Mouse (Mus musculus) neural tube, embryonic 15.5 days (tissue): ENCODE measurements around the gene Mbnl1. TPM values are rescaled to one million over a fixed set of nuclear protein-coding genes. Genes with fewer than 3 reads are reported as not detected.

Experiments
- ATAC-seq: fragments of 200-750 bp; cut with Nextera tagmentation; 2 replicates; pipeline ENCODE4 v1.8.0; 2017; ENCODE audit warnings: mild to moderate bottlenecking, moderate TSS enrichment, moderate library complexity; ENCODE audit not compliant: low FRiP score
- H3K27ac ChIP-seq: fragments of 300-500 bp; sonication (generic); replicated peaks from 2 replicates; pipeline ENCODE4 v1.5.1; 2015; ENCODE audit warnings: mild to moderate bottlenecking, inconsistent platforms
- H3K27me3 ChIP-seq: fragments of 300-500 bp; sonication (generic); replicated peaks from 2 replicates; pipeline ENCODE4 v1.6.1; 2015; ENCODE audit warnings: inconsistent platforms
- H3K36me3 ChIP-seq: fragments of 300-500 bp; sonication (generic); 2 replicates; pipeline ENCODE4 v1.6.1; 2015; ENCODE audit warnings: inconsistent platforms
- H3K4me1 ChIP-seq: fragments of 300-500 bp; sonication (generic); 2 replicates; pipeline ENCODE4 v1.6.1; 2015; ENCODE audit warnings: inconsistent platforms
- H3K4me2 ChIP-seq: fragments of 300-500 bp; sonication (generic); 2 replicates; pipeline ENCODE4 v1.6.1; 2015; ENCODE audit warnings: inconsistent platforms, mild to moderate bottlenecking, moderate library complexity
- H3K4me3 ChIP-seq: fragments of 300-500 bp; sonication (generic); replicated peaks from 2 replicates; pipeline ENCODE4 v1.5.1; 2015; ENCODE audit warnings: mild to moderate bottlenecking, inconsistent platforms
- H3K9ac ChIP-seq: fragments of 300-500 bp; sonication (generic); replicated peaks from 2 replicates; pipeline ENCODE4 v1.6.1; 2015; ENCODE audit warnings: mild to moderate bottlenecking, inconsistent platforms
- H3K9me3 ChIP-seq: fragments of 300-500 bp; sonication (generic); replicated peaks from 2 replicates; pipeline ENCODE4 v1.6.1; 2016; ENCODE audit warnings: inconsistent platforms
- WGBS: fragments of 180-500 bp; shearing (Covaris S2); methylation state at CpG from one replicate; pipeline ENCODE4 v1.1.7; 2015; ENCODE audit warnings: mixed read lengths; 5-methylcytosine and 5-hydroxymethylcytosine counted together
- polyA plus RNA-seq: library from polyadenylated mRNA; unstranded; fragments of >200 nt; fragmentation: Nextera tagmentation; extraction: Ambion mirVana; gene quantifications from 2 replicates; pipeline ENCODE4 v1.2.1, GENCODE M21; 2015

Gene Mbnl1
- polyA plus RNA-seq, 1 experiment from 2014 or later: 48.7 TPM

DNA sequence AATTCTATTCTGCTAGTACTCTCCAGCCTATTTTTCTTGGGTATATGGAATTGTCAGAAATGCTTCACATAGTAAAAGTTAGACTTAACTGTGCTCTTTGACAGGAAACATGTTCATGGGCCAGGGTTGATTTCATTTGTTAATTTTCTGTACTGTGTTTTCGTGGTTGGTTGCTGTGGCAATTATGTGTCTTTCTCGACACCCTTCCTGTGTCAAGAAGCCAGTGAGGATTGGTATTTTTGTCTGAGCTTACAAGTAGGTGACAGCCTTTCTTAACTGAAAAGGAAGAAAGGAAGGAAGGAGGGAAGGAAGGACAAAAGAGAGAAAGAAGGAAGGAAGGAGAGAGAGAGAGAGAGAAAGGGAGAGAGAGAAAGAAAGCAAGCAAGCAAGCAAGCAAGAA is 103.3 kb downstream of the Mbnl1 start:
- ATAC-seq: no peak
- Histone ChIP-seq H3K27me3 (no peaks in the 10 kb centered on the region), H3K27ac (no peak overlapping the region), H3K36me3 (no peaks in the 10 kb centered on the region), H3K9me3 (no peaks in the 10 kb centered on the region), H3K4me3 (no peak overlapping the region), H3K4me1 (peaks cover 25% of the 10 kb centered on the region), H3K4me2 (no peak overlapping the region), H3K9ac (no peak overlapping the region)
- WGBS: 52% methylated on average over 2 of the region's 2 CpGs

DNA sequence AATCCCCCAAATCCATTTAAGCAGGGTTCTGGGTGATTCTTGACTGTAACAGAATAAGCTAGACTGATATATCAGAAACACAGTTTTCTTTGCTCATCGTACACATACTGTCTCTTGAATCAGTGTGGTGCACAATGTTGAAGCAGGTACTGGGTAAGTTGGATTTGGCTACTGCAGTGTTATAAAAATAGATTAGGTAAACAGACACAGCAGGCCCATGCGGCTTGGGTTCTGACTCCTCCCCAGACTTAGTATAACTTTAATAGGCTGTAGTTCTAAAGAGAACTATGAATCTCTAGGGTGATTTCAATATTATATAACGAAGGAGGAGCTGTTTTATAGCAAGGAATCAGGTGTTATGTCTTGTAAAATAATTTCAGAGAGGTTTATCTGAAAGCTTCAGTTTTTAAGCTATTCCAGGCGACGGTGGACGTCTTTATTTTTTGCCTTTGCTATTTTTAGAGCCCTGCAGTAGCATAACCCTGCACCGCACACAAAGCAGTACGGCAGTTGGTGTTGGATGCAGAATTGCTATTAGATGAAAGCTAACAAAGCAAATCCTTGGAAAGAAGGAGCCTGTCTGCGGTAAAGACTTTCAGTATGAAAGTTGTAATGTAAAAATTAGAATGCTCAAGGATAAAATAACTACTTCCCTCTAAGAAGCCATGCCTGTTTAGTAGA is 103.9 kb downstream of the Mbnl1 start:
- Histone ChIP-seq H3K9me3 (no peaks in the 10 kb centered on the region), H3K4me2 (no peak overlapping the region), H3K9ac (no peak overlapping the region), H3K4me3 (no peak overlapping the region), H3K36me3 (no peaks in the 10 kb centered on the region), H3K27me3 (no peaks in the 10 kb centered on the region), H3K27ac (no peak overlapping the region), H3K4me1 (peaks cover 25% of the 10 kb centered on the region)
- no peak; the same call in 1 of the 2 replicates for ATAC-seq
- WGBS: 47% methylated on average over 9 of the region's 9 CpGs

DNA sequence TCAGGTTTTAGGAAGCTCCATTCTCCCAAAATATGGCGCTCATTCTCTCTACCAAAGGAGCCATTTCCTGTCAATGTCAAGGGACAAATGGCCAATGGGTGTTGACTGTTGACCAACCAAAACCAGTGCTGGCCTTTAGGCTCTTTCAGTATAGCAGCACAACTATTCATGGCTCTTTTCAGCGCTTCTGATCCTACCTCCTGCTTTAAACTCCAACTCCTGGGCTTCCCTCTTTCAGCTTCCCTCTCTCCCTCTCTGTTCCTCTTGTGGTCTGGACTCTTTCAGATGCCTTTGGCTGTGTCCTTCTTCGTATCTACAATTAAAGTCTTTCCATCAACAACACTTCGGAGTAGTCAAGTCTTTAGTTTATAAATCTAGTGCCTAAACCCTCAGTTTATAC is 107.2 kb downstream of the Mbnl1 start:
- no peaks in the 10 kb centered on the region for H3K9me3 ChIP-seq
- H3K4me1 ChIP-seq: peaks cover 34% of the 10 kb centered on the region
- H3K4me2 ChIP-seq: no peak overlapping the region
- no peaks in the 10 kb centered on the region for H3K27me3 ChIP-seq
- no peak for ATAC-seq
- H3K36me3 ChIP-seq: no peaks in the 10 kb centered on the region
- H3K9ac ChIP-seq: no peak overlapping the region
- H3K27ac ChIP-seq: no peak overlapping the region
- H3K4me3 ChIP-seq: no peak overlapping the region
- WGBS: 92% methylated on average over 4 of the region's 4 CpGs

DNA sequence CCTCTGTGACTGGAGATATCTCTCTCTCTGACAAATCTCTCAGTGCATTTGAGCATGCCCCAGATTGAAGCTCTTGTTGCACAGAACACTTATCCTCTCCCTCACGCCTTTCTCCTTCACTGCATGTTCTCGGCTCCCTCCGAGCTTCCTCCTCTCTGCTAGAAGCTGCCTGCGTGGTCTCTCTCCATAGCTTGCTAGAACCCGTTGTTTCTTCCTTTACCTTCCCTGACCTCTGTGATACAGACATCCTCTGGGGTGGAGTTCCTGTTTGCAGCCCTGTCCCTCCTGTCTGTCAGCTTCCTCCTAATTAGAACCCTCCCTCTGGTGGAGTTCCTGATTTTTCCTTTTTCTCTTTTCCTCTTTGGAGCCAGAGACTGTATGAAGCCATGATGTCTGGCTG is 108.1 kb downstream of the Mbnl1 start:
- H3K4me1 ChIP-seq: peaks cover 34% of the 10 kb centered on the region
- H3K4me3 ChIP-seq: no peak overlapping the region
- no peaks in the 10 kb centered on the region for H3K36me3 ChIP-seq
- no peak overlapping the region for H3K4me2 ChIP-seq
- no peaks in the 10 kb centered on the region for H3K9me3 ChIP-seq
- H3K27me3 ChIP-seq: no peaks in the 10 kb centered on the region
- H3K9ac ChIP-seq: no peak overlapping the region
- 39% methylated on average over 5 of the region's 5 CpGs for whole genome bisulfite sequencing
- ATAC-seq: no peak
- H3K27ac ChIP-seq: no peak overlapping the region

DNA sequence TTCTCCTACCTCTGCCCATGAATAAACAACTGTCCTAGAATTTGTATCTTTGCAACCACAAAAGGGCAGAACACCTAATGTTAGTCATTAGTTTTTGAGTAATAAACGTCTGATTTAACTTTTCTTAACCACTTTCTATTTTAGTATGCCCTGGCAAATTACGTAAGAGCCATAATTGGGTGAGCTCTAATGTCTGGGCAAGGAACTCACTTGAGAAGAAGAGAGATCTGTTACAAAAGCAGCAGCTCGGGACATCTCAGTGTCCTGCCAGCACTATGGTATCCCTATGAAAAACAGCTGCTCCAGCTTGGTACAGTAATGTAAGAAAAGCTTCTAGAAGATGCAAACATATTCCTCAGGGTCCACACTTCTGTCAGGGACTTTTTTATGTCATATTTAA is 109.5 kb downstream of the Mbnl1 start:
- Histone ChIP-seq H3K27ac (0 out of 2 replicates have a peak overlapping the region, but pooled peaks have one; percentile 23), H3K27me3 (no peaks in the 10 kb centered on the region), H3K4me1 (peaks cover 25% of the 10 kb centered on the region), H3K9ac (no peak overlapping the region), H3K36me3 (no peaks in the 10 kb centered on the region), H3K9me3 (no peaks in the 10 kb centered on the region), H3K4me2 (no peak overlapping the region), H3K4me3 (no peak overlapping the region)
- no peak for ATAC-seq
- 34% methylated on average over 3 of the region's 3 CpGs for WGBS

DNA sequence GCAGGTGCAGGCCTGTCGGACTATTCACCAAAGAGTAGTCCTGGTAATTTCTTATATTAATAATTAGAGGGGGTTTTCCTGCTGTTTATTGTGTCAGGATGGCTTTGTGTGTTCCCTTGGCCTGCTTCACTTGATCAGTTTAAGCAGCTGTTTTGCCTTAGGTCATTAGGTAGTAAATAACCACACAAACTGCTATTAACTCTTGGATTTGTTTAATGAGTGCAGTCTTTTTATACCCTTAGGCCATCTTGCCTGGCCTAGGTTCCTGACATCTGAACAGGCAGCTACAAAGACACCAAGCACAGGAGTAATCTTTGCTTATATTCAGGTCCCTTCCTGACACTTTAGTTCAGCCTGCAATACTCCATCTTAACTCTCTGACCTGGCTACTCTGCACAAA is 110.0 kb downstream of the Mbnl1 start:
- H3K27ac ChIP-seq: 0 out of 2 replicates have a peak overlapping the region, but pooled peaks have one; percentile 23
- WGBS: 46% methylated on average over 1 of the region's 1 CpGs
- H3K9ac ChIP-seq: no peak overlapping the region
- no peak for ATAC-seq
- no peaks in the 10 kb centered on the region for H3K36me3 ChIP-seq
- H3K4me1 ChIP-seq: peaks cover 23% of the 10 kb centered on the region
- no peak overlapping the region for H3K4me3 ChIP-seq
- no peaks in the 10 kb centered on the region for H3K27me3 ChIP-seq
- H3K9me3 ChIP-seq: no peaks in the 10 kb centered on the region
- no peak overlapping the region for H3K4me2 ChIP-seq

DNA sequence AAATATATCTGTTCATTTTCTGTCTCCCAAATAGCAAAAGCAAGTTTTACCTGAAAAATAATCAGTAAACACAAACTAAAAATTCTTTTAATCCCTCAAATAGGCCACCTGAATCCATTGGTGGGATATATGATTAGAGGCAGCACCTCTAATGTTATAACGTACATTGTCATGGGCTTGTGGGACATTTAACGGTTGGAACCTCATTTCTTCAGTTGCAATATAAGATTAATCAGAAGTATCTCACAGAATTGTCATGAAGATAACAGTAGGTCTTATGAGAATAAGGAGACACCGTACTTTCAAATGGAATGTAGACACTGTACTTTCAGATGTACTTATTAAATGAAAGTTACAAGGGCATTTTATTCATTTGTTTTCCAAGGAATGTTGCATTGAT is 112.1 kb downstream of the Mbnl1 start:
- no peak overlapping the region for H3K4me2 ChIP-seq

DNA sequence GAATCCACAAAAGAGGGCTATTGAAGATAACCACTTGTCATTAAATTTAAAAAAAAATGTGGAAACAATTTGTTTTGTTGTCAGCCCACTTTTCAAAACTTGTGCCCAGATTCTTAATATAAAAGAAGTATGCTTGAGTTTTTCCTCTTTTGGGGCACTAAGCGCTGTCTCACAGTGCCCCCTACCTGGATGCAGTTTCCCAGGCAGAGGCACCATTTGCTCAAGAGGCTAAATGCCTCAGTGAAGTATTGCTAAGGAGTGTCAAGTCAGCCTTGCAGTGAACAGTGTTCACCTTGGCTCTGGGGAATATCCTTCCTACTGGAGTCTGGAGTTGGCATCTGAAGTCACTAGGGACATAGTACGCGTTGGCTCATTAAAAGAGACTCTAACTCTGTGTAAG is 113.4 kb downstream of the Mbnl1 start:
- 91% methylated on average over 3 of the region's 3 CpGs for WGBS

More for the DNA sequence above, 112.1 kb downstream of the Mbnl1 start:
- Histone ChIP-seq H3K4me1 (peaks cover 19% of the 10 kb centered on the region), H3K9me3 (no peaks in the 10 kb centered on the region), H3K9ac (no peak overlapping the region), H3K36me3 (no peaks in the 10 kb centered on the region), H3K27ac (no peak overlapping the region), H3K4me3 (no peak overlapping the region), H3K27me3 (no peaks in the 10 kb centered on the region)
- WGBS: 87% methylated on average over 3 of the region's 3 CpGs
- ATAC-seq: no peak

DNA sequence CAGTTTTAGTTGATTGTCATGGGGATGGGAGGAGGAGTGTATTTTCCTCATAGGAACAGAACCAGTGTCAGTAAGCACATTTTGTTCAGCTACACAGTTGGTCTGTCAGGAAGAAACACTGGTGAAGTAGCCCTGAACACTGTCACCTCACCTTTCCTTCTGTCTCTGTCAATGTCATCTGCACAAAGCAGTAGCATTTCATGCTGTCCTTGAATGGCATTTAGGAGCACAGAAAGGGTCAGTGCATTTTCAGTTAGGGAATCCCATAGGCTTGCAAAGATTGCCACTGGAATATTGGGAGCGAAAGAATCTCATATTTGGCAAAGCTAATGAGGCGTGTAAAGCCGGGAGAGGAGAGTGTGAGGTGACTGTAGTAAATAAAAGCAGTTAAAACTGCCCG is 114.5 kb downstream of the Mbnl1 start:
- Histone ChIP-seq H3K4me1 (peaks cover 12% of the 10 kb centered on the region; the same call in 1 of the 2 replicates), H3K9me3 (no peaks in the 10 kb centered on the region), H3K4me2 (no peak overlapping the region), H3K27ac (no peak overlapping the region), H3K36me3 (no peaks in the 10 kb centered on the region), H3K27me3 (no peaks in the 10 kb centered on the region), H3K4me3 (no peak overlapping the region), H3K9ac (no peak overlapping the region)
- no peak; the same call in 1 of the 2 replicates for ATAC-seq
- 52% methylated on average over 4 of the region's 4 CpGs for WGBS

More for the DNA sequence above, 113.4 kb downstream of the Mbnl1 start:
- H3K27ac ChIP-seq: no peak overlapping the region
- ATAC-seq: no peak
- no peaks in the 10 kb centered on the region for H3K27me3 ChIP-seq
- H3K9me3 ChIP-seq: no peaks in the 10 kb centered on the region
- peaks cover 13% of the 10 kb centered on the region; the same call in 1 of the 2 replicates for H3K4me1 ChIP-seq
- H3K4me2 ChIP-seq: no peak overlapping the region
- no peak overlapping the region for H3K4me3 ChIP-seq
- H3K9ac ChIP-seq: no peak overlapping the region
- no peaks in the 10 kb centered on the region for H3K36me3 ChIP-seq

DNA sequence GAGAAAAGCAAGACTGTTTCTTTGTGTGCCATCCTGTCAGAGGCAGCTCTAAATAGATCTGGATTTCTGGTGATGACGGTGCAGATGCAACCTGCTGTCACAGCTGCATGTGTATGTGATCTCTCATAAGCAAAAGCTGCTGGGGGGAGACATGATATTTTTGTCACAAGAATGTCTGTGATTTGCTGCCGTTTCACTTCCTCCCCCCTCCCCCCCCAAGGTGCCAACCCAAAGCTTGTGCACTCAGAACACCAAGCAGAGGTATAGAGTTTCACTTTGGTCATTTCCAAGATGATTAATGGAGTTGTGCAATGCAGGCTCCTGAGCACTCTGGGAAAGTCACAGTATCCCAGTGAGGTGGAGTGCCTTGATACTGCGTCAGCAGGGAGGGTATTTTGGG is 116.7 kb downstream of the Mbnl1 start:
- no peaks in the 10 kb centered on the region for H3K9me3 ChIP-seq
- H3K4me3 ChIP-seq: no peak overlapping the region
- H3K27me3 ChIP-seq: no peaks in the 10 kb centered on the region
- H3K4me1 ChIP-seq: 0 out of 2 replicates have a peak, but pooled peaks cover 6% of the 10 kb centered on the region
- H3K9ac ChIP-seq: no peak overlapping the region
- no peak overlapping the region for H3K27ac ChIP-seq
- no peaks in the 10 kb centered on the region for H3K36me3 ChIP-seq
- H3K4me2 ChIP-seq: no peak overlapping the region
- WGBS: 83% methylated on average over 3 of the region's 3 CpGs
- ATAC-seq: no peak

DNA sequence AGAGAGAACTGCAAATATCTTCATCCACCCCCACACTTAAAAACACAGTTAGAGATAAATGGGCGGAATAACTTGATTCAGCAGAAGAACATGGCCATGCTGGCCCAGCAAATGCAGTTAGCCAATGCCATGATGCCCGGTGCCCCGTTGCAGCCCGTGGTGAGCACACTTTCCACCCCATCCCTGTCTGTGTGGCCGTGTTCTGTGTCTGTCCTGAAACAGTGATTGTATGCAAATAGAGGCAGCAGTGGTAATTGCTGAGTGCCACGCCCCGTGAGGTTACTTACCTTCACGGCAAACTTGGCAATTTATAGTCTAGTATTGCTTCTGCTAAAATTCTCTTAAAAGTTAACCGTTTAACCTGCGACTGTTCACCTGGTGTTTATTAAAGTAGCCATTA is 123.0 kb downstream of the Mbnl1 start:
- no peaks in the 10 kb centered on the region for H3K9me3 ChIP-seq
- no peak for ATAC-seq
- no peaks in the 10 kb centered on the region for H3K27me3 ChIP-seq
- no peak overlapping the region for H3K27ac ChIP-seq
- no peak overlapping the region for H3K4me3 ChIP-seq
- no peaks in the 10 kb centered on the region for H3K36me3 ChIP-seq
- 0 out of 2 replicates have a peak, but pooled peaks cover 2% of the 10 kb centered on the region for H3K4me1 ChIP-seq
- H3K9ac ChIP-seq: no peak overlapping the region
- H3K4me2 ChIP-seq: no peak overlapping the region
- WGBS: 86% methylated on average over 10 of the region's 10 CpGs

DNA sequence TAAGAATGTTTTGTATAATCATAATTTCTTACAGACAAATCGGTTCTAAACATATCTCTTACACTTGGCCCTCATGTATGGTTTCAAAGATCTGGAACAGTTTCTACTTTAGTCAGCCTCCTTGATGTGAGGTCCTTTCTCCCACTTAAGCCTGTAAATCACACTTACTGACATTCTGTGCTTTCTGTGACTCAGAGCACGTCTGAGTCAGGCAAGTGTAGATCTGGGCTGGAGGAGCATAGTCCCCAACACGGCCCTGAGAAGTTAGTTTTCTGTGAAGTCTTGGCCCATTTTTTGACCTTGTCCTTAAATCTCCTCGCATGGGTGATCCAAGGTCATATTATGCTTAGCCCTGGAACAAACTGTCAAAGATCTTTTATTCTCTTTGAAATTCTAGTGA is 124.4 kb downstream of the Mbnl1 start:
- 67% methylated on average over 4 of the region's 4 CpGs for WGBS
- H3K4me1 ChIP-seq: 0 out of 2 replicates have a peak, but pooled peaks cover 2% of the 10 kb centered on the region
- H3K4me3 ChIP-seq: no peak overlapping the region
- no peak overlapping the region for H3K27ac ChIP-seq
- H3K9ac ChIP-seq: no peak overlapping the region
- H3K9me3 ChIP-seq: no peaks in the 10 kb centered on the region
- H3K36me3 ChIP-seq: no peaks in the 10 kb centered on the region
- no peak for ATAC-seq
- H3K27me3 ChIP-seq: no peaks in the 10 kb centered on the region
- no peak overlapping the region for H3K4me2 ChIP-seq
